Mouse (Mus musculus) liver, embryonic 16.5 days (tissue): ENCODE results near the gene Mtfmt. TPM values are rescaled to one million over a fixed set of nuclear protein-coding genes. Genes with fewer than 3 reads are reported as not detected.
A peak's percentile ranks its signal among the peaks of the same experiment; 100 is the strongest.

ENCODE experiments used
- ATAC-seq: fragments of 200-750 bp; cut with Nextera tagmentation; 2 replicates; pipeline ENCODE4 v1.8.0; 2017; ENCODE audit warnings: low read depth, mild to moderate bottlenecking, moderate number of reproducible peaks, moderate library complexity
- H3K27ac ChIP-seq: fragments of 300-500 bp; sonication (generic); 2 replicates; pipeline ENCODE4 v1.5.1; 2014; ENCODE audit warnings: mild to moderate bottlenecking, low read length
- H3K27me3 ChIP-seq: fragments of 300-500 bp; sonication (generic); 2 replicates; pipeline ENCODE4 v1.6.1; 2014; ENCODE audit warnings: low read depth, low read length, mixed read lengths; ENCODE audit not compliant: control insufficient read depth, insufficient read depth
- H3K36me3 ChIP-seq: fragments of 300-500 bp; sonication (generic); 2 replicates; pipeline ENCODE4 v1.6.1; 2014; ENCODE audit warnings: mild to moderate bottlenecking; ENCODE audit not compliant: control insufficient read depth, insufficient read depth
- H3K4me1 ChIP-seq: fragments of 300-500 bp; sonication (generic); 2 replicates; pipeline ENCODE4 v1.6.1; 2014; ENCODE audit warnings: low read depth, low read length, mixed read lengths; ENCODE audit not compliant: control insufficient read depth
- H3K4me2 ChIP-seq: fragments of 300-500 bp; sonication (generic); 2 replicates; pipeline ENCODE4 v1.6.1; 2014; ENCODE audit warnings: low read depth, low read length, mixed read lengths
- H3K4me3 ChIP-seq: fragments of 300-500 bp; sonication (generic); 2 replicates; pipeline ENCODE4 v1.5.1; 2014; ENCODE audit warnings: low read depth, mild to moderate bottlenecking, low read length
- H3K9ac ChIP-seq: fragments of 300-500 bp; sonication (generic); 2 replicates; pipeline ENCODE4 v1.6.1; 2014; ENCODE audit warnings: low read depth, low read length
- H3K9me3 ChIP-seq: fragments of 300-500 bp; sonication (generic); replicated peaks from 2 replicates; pipeline ENCODE4 v1.6.1; 2016; ENCODE audit warnings: low read length; ENCODE audit not compliant: control insufficient read depth
- WGBS: fragments of 180-500 bp; shearing (Covaris S2); extraction: QIAGEN DNeasy Blood & Tissue Kit; methylation state at CpG from one replicate; pipeline ENCODE4 v1.1.7; 2014; ENCODE audit not compliant: insufficient replicate concordance; 5-methylcytosine and 5-hydroxymethylcytosine counted together
- polyA plus RNA-seq: library from polyadenylated mRNA; unstranded; fragments of >200 nt; fragmentation: Nextera tagmentation; extraction: Ambion mirVana; gene quantifications from 2 replicates; pipeline ENCODE4 v1.2.1, GENCODE M21; 2015

Mtfmt gene
- polyA plus RNA-seq, 1 experiment from 2014 or later, result 5.1 TPM

DNA sequence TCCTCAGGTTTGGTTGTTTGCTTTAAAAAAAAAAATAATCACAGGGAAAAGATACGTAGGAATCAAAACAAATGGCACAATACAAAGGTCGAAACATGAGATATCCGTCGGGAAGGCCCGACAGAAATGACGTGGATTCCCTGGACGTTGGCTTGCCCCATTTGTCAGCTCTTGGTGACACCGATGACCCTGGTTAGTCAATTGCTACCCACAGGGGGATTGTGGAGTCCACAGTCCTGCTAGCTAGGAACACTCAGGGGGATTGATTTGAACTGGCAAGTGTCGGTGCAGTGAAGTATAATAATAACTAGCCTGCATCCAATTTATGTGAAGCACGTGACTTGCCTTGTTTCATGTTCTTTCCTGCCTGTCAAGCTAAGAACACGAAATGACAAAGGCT lies 32.1 kb downstream of the Mtfmt start:
- peaks cover 3% of the 10 kb centered on the region; the same call in 1 of the 2 replicates for H3K36me3 ChIP-seq

DNA sequence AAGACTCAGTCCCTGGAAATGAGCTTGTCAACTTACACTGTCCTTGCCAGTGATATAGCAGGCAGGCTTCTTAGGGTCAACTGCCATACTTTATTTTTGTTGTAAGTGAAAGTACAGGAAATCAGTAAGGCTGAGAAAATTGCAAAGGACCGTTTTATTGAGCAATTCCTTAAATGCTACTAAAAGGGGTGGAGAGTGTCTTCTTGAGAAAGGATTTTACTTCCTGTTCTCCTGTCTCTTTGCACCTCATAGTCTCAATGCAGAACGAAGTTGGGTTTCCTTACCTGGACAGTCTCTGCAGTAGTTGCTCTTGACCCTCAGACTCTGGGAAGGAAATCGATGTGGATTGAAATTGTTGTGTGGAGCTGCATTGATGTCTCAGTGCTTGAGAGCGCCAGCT lies 37.2 kb downstream of the Mtfmt start:
- no peak overlapping the region for H3K4me2 ChIP-seq
- H3K4me1 ChIP-seq, result peaks cover 3% of the 10 kb centered on the region; the same call in 1 of the 2 replicates
- no peak for ATAC-seq
- no peak overlapping the region for H3K4me3 ChIP-seq
- no peaks in the 10 kb centered on the region for H3K27me3 ChIP-seq
- no peak overlapping the region for H3K9ac ChIP-seq
- no peaks in the 10 kb centered on the region for H3K36me3 ChIP-seq
- WGBS, result 60% methylated on average over 4 of the region's 4 CpGs
- no peak overlapping the region for H3K27ac ChIP-seq
- no peaks in the 10 kb centered on the region for H3K9me3 ChIP-seq

More for the DNA sequence above, 32.1 kb downstream of the Mtfmt start:
- no peak overlapping the region for H3K9ac ChIP-seq
- H3K4me2 ChIP-seq, result no peak overlapping the region
- 61% methylated on average over 11 of the region's 11 CpGs for WGBS
- ATAC-seq, result 0 out of 2 replicates have a peak, but pooled peaks have one; percentile 35
- H3K4me1 ChIP-seq, result peaks cover 6% of the 10 kb centered on the region; the same call in 1 of the 2 replicates
- H3K27me3 ChIP-seq, result no peaks in the 10 kb centered on the region
- no peak overlapping the region for H3K4me3 ChIP-seq
- no peaks in the 10 kb centered on the region for H3K9me3 ChIP-seq
- H3K27ac ChIP-seq, result peak overlapping the region; percentile 45; the same call in 1 of the 2 replicates

DNA sequence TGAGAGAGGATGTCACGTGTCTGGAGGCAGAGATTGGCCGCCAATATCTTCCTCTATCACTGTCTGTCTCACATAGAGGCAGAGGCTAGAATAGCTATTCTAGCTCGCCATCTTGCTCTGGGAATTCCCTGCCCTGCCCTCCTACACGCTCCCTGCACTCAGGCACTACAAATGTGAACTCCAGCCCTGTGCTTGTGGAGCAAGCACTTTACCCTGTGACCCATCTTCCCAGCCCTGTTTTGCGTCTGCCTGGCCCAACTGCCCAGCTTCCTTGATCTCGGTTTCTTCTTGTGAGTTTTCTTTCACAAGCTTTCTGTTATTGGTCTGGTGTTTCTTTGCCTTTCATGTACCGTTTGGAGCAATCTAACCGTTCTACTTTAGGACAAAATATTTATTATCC lies 43.6 kb downstream of the Mtfmt start:
- Histone ChIP-seq H3K4me1 (no peaks in the 10 kb centered on the region), H3K9me3 (no peaks in the 10 kb centered on the region), H3K36me3 (no peaks in the 10 kb centered on the region; the same call in 1 of the 2 replicates), H3K27ac (no peak overlapping the region), H3K4me3 (no peak overlapping the region), H3K9ac (no peak overlapping the region), H3K27me3 (no peaks in the 10 kb centered on the region), H3K4me2 (no peak overlapping the region)
- no peak for ATAC-seq
- 66% methylated on average over 8 of the region's 8 CpGs for WGBS

DNA sequence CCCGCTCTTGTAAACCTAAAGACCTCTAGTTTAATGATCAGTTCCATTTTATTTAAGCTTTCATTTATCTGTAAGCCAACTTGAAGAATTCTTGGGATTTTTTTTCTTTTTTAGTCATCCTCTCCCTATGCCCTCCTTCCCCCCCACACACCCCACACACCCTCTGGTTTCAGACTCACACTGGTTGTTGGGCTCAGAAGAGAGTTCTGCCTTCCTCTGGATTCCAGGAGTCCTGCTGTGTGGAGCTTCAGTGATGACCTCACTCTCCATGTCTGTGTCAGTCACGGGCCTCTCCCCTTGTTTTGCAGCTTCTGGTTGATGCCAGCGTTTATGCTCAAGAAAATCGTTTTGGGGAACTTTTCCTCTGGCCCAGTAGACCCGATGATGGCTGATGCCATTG lies 44.5 kb downstream of the Mtfmt start:
- Histone ChIP-seq H3K4me1 (no peaks in the 10 kb centered on the region), H3K4me2 (no peak overlapping the region), H3K27me3 (no peaks in the 10 kb centered on the region), H3K9me3 (no peaks in the 10 kb centered on the region), H3K9ac (no peak overlapping the region), H3K36me3 (peaks cover 3% of the 10 kb centered on the region), H3K27ac (no peak overlapping the region), H3K4me3 (no peak overlapping the region)
- 67% methylated on average over 5 of the region's 5 CpGs for WGBS
- no peak for ATAC-seq

DNA sequence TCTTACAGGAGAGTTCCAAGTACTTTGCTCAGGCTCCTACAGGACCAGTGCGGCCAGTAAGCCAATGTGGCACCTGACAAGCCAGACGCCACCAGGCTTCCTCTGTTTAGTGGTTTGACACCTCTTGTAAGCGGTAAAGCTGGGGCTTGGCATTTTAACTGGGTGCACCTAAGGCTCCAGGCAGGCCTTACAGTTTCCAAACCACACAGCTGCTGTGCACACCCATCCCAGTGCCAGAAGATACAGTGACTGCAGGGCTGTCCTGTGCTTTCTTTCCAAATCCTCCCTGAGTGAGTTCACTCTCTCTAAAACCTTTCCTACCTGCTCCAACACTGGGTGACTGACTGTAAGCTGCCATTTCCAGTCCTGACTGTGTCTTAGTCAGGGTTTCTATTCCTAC lies 55.9 kb downstream of the Mtfmt start:
- Histone ChIP-seq H3K4me1 (no peaks in the 10 kb centered on the region), H3K4me3 (no peak overlapping the region), H3K27me3 (no peaks in the 10 kb centered on the region), H3K9ac (no peak overlapping the region), H3K9me3 (no peaks in the 10 kb centered on the region), H3K4me2 (no peak overlapping the region), H3K36me3 (no peaks in the 10 kb centered on the region), H3K27ac (no peak overlapping the region)
- no peak for ATAC-seq
- WGBS, result 60% methylated on average over 3 of the region's 3 CpGs

GRCm38 (mm10) chr9:65492351-65492750 lies 56.8 kb downstream of the Mtfmt start:
- ATAC-seq, result no peak
- H3K9ac ChIP-seq, result no peak overlapping the region
- WGBS, result 60% methylated on average over 2 of the region's 2 CpGs
- no peak overlapping the region for H3K4me3 ChIP-seq
- H3K27me3 ChIP-seq, result no peaks in the 10 kb centered on the region
- H3K4me2 ChIP-seq, result no peak overlapping the region
- no peaks in the 10 kb centered on the region for H3K4me1 ChIP-seq
- no peak overlapping the region for H3K27ac ChIP-seq
- no peaks in the 10 kb centered on the region for H3K9me3 ChIP-seq
- H3K36me3 ChIP-seq, result no peaks in the 10 kb centered on the region

DNA sequence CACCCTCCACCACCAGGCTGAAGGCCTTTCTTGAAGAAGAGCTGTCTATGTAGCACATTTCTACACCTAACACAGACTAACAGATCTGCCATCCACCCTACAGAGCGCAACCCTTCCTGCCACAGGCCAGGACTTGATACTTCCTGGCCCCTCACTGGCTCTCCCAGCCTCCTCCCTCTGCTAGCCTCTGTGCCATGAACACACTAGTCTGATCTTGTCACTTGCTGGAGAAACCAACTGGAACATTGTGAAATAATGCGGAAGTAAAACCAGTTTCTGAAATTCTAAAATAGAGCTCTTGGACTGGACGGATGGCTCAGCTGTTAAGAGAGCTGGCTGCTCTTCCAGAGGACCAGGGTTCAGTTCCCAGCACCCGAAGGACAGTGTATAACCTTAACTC lies 57.3 kb downstream of the Mtfmt start:
- ATAC-seq, result no peak
- Histone ChIP-seq H3K36me3 (no peaks in the 10 kb centered on the region), H3K4me2 (no peak overlapping the region), H3K4me1 (no peaks in the 10 kb centered on the region), H3K9me3 (no peaks in the 10 kb centered on the region), H3K4me3 (no peak overlapping the region), H3K27ac (no peak overlapping the region), H3K27me3 (no peaks in the 10 kb centered on the region), H3K9ac (no peak overlapping the region)
- WGBS, result 71% methylated on average over 4 of the region's 4 CpGs

DNA sequence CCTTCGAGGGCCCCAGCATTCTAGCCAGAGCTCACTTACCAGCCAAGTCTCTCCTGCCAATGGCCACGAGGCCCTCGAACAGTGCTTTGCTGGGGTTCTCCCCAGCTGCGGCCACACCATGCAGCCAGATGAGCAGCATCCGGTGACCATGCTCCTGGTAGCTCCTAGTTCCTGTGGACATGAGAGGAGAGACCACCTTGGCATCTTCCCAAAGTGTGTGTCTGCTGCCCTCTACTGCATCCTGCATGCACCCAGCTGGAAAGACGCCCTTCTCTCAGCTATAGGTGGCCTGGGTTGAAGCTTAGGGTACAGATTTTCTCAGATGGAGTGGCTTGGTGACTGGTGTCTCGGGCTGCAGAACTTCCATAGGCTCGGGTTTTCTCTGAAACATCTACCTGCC lies 66.6 kb downstream of the Mtfmt start:
- H3K27me3 ChIP-seq, result no peaks in the 10 kb centered on the region
- no peaks in the 10 kb centered on the region for H3K36me3 ChIP-seq
- H3K27ac ChIP-seq, result no peak overlapping the region
- WGBS, result 37% methylated on average over 8 of the region's 8 CpGs
- ATAC-seq, result no peak
- H3K9me3 ChIP-seq, result no peaks in the 10 kb centered on the region
- H3K4me2 ChIP-seq, result no peak overlapping the region
- no peaks in the 10 kb centered on the region for H3K4me1 ChIP-seq
- no peak overlapping the region for H3K4me3 ChIP-seq
- no peak overlapping the region for H3K9ac ChIP-seq
